Mouse (Mus musculus) myocyte (in vitro differentiated cells): ENCODE measurements around the gene Map4k3. TPM values are rescaled to one million over a fixed set of nuclear protein-coding genes. Genes with fewer than 3 reads are reported as not detected.

Source experiments
- H3K27me3 ChIP-seq: one replicate; pipeline ENCODE4 v1.6.1; 2011; ENCODE audit not compliant: control insufficient read depth, insufficient read depth, insufficient read length
- H3K36me3 ChIP-seq: one replicate; pipeline ENCODE4 v1.6.1; 2011; ENCODE audit not compliant: control insufficient read depth, insufficient read depth
- H3K4me2 ChIP-seq: one replicate; pipeline ENCODE4 v1.6.1; 2011; ENCODE audit warnings: low read depth, control low read depth
- H3K4me3 ChIP-seq: one replicate; pipeline ENCODE4 v1.5.1; 2011; ENCODE audit warnings: mild to moderate bottlenecking, control low read depth, moderate library complexity
- H3K79me2 ChIP-seq: one replicate; pipeline ENCODE4 v1.6.1; 2011; ENCODE audit not compliant: control insufficient read depth, insufficient read depth
- H3ac ChIP-seq: one replicate; pipeline ENCODE4 v1.6.1; 2011; ENCODE audit not compliant: control insufficient read depth, insufficient read length
- CEBPB ChIP-seq: IDR thresholded peaks from 2 replicates; pipeline ENCODE4 v1.6.1; 2011; ENCODE audit warnings: mild to moderate bottlenecking, moderate library complexity; ENCODE audit not compliant: poor library complexity, insufficient read depth, severe bottlenecking
- E2F4 ChIP-seq: IDR thresholded peaks from one replicate; pipeline ENCODE4 v1.6.1; 2011; ENCODE audit warnings: mild to moderate bottlenecking, control low read depth, moderate library complexity; ENCODE audit not compliant: insufficient read depth
- MAX ChIP-seq: IDR thresholded peaks from one replicate; pipeline ENCODE4 v1.6.1; 2011; ENCODE audit warnings: low read depth, mild to moderate bottlenecking, control low read depth
- MYOD1 ChIP-seq, 3 experiments: IDR thresholded peaks; one replicate each; pipeline ENCODE4 v1.6.1; 2011; ENCODE audit warnings: control low read depth in 2 of 3, low read depth in 2 of 3, mild to moderate bottlenecking in 2 of 3, moderate library complexity in 1 of 3; ENCODE audit not compliant: insufficient read length in 2 of 3, control insufficient read depth in 1 of 3
- MYOG ChIP-seq, 3 experiments: IDR thresholded peaks; one replicate each; pipeline ENCODE4 v1.6.1; 2011; ENCODE audit warnings: control low read depth in 2 of 3, low read depth in 2 of 3, mild to moderate bottlenecking in 2 of 3; ENCODE audit not compliant: insufficient read length in 2 of 3, control insufficient read depth in 1 of 3, insufficient read depth in 1 of 3
- POLR2A ChIP-seq: IDR thresholded peaks from one replicate; pipeline ENCODE4 v1.6.1; 2011; ENCODE audit warnings: low read depth, mild to moderate bottlenecking, control low read depth, moderate library complexity; ENCODE audit not compliant: insufficient read length
- POLR2AphosphoS2 ChIP-seq: IDR thresholded peaks from one replicate; pipeline ENCODE4 v1.6.1; 2011; ENCODE audit warnings: low read depth, control low read depth; ENCODE audit not compliant: insufficient read length
- REST ChIP-seq: IDR thresholded peaks from one replicate; pipeline ENCODE4 v1.6.1; 2011; ENCODE audit warnings: mild to moderate bottlenecking, control low read depth, moderate library complexity; ENCODE audit not compliant: insufficient read depth, insufficient read length
- SRF ChIP-seq: IDR thresholded peaks from one replicate; pipeline ENCODE4 v1.6.1; 2011; ENCODE audit warnings: low read depth; ENCODE audit not compliant: control insufficient read depth, insufficient read length
- TCF12 ChIP-seq: IDR thresholded peaks from one replicate; pipeline ENCODE4 v1.6.1; 2011; ENCODE audit warnings: mild to moderate bottlenecking, control low read depth; ENCODE audit not compliant: poor library complexity, insufficient read depth, severe bottlenecking
- TCF3 ChIP-seq: IDR thresholded peaks from one replicate; pipeline ENCODE4 v1.6.1; 2011; ENCODE audit warnings: low read depth, control low read depth; ENCODE audit not compliant: insufficient read length
- USF1 ChIP-seq: IDR thresholded peaks from one replicate; pipeline ENCODE4 v1.6.1; 2011; ENCODE audit warnings: low read depth, mild to moderate bottlenecking, control low read depth, moderate library complexity
- polyA plus RNA-seq: library from polyadenylated mRNA; unstranded; fragments of >200 nt; fragmentation: generic; extraction: Trizol; gene quantifications from one replicate; pipeline ENCODE4 v1.2.1, GENCODE M21; 2012; ENCODE audit warnings: missing spikeins

Map4k3 gene
- polyA plus RNA-seq, 1 experiment, result 2.8 TPM

DNA sequence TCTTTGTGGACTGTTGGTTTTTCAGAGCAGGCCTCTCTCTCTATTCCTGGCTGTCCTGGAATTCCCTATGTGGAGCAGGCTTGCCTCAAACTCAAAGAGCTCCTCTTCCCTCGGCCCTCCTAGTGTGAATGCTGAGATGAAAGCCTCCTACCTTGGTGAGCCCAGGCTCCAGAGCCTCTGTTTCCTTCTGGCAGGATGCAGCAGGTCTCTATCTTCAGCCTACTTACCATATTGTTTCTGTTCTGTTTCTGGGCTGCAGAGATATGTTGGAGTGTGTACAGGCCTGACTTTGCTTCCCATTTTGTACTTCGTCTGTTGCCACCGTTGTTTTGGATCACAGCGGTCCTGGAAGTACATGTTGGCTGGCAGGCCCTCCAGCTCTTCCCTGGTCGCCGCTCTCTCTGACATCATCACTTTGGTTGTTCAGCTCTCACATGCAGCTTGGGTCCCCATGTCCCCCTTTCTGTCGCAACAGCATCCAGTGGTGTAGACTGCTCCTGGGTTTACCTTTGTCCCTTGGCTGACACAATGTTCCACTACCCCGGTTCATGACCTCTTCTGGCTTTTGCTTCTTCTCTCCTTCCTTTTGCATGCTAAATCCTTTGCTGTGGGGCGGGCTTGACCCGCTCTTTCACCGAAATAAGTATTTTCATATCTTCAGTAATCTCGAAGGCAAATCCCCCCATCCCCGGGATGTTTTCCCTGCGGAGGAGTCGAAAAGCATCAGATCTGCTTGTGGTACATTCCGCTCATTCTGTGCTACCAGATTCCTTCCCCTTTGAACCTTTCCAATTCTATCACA is 32.3 kb upstream of the Map4k3 start:
- Histone ChIP-seq H3K36me3 (no peaks in the 10 kb centered on the region), H3ac (no peak overlapping the region), H3K27me3 (no peaks in the 10 kb centered on the region), H3K4me2 (no peak overlapping the region), H3K79me2 (no peaks in the 10 kb centered on the region), H3K4me3 (no peak overlapping the region)
- TF ChIP-seq MYOG (IDR thresholded peaks at IDR 0.05; ENCODE audit: control insufficient read depth in 1 of 3, insufficient read depth in 1 of 3, insufficient read length in 2 of 3, low read depth in 2 of 3), result no peak
- TF ChIP-seq SRF, result no peak
- TF ChIP-seq REST, result no peak
- no peak for TF ChIP-seq CEBPB

DNA sequence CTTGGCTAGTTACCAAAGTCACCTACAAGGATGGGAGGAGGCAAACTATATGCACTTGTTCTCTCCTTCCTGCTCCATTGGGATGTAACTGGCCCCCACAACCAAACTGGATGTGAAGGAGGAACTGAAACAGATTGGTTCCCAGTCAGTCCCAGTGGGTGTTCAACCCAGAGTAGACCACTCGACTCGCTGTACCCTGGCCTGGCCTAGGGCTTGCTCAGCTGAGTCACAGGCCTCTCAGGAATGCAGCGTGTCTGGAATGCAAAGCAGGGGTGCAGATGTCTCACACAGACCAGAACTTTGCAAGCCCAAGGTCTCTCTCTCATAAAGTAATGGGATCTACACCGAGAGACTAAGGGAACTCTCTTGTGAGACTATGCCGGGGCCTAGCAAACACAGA is 27.8 kb upstream of the Map4k3 start:
- TF ChIP-seq MYOG (IDR thresholded peaks at IDR 0.05; ENCODE audit: control insufficient read depth in 1 of 3, insufficient read depth in 1 of 3, insufficient read length in 2 of 3, low read depth in 2 of 3) (peak in 1 of 3 experiments; percentile 5), POLR2AphosphoS2 (no peak)
- Histone ChIP-seq H3K79me2 (no peaks in the 10 kb centered on the region), H3K36me3 (no peaks in the 10 kb centered on the region), H3K4me2 (no peak overlapping the region), H3K27me3 (no peaks in the 10 kb centered on the region), H3K4me3 (no peak overlapping the region), H3ac (no peak overlapping the region)

DNA sequence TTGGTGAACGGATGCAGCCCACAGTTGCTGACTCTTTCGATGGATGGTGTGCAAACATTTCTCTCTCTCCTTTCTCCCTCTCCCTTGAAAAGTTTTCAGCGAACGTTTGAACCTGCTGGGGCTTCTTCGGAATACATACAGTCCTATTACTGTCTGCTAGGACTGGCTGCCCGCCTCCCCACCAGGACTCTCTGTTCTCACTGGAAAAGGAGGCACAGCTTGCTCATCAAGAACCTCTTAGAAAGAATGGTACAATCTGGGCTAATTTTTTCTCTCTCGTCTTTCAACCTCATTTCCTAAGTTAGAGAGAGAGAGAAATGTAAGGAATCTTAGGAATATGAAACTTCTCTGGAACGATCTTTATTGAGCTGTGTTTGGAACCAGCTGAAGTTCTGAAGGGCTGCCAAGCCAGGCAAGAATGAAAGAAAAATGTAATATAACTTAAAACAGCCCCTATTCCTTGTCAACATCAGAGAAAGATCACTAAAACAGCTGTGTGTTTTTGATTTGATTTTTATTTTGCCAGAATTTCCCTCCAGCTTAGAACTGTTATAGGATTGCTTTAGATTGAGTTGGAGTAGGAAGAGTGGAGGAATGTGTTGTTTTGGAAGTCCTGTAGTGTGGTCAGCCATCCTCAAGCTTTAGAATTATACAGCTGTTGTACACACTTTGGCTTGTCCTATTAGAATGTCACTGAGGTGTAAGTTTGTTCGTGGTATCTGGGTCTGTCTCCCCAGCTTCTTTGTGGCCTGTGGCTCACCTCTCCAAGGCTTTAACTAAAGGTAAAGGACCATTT is 27.0 kb upstream of the Map4k3 start:
- Histone ChIP-seq H3K27me3 (no peaks in the 10 kb centered on the region), H3K36me3 (no peaks in the 10 kb centered on the region), H3ac (no peak overlapping the region), H3K4me2 (no peak overlapping the region), H3K79me2 (no peaks in the 10 kb centered on the region), H3K4me3 (no peak overlapping the region)
- TF ChIP-seq POLR2AphosphoS2 (no peak), USF1 (no peak), E2F4 (no peak), REST (no peak), TCF12 (no peak), TCF3 (no peak)

- no peak for TF ChIP-seq SRF
- no peak for TF ChIP-seq E2F4
- TF ChIP-seq POLR2AphosphoS2, result no peak
- TF ChIP-seq TCF12, result no peak
- TF ChIP-seq TCF3, result no peak
- TF ChIP-seq MAX, result no peak
- no peak for TF ChIP-seq USF1
- TF ChIP-seq MYOD1 (IDR thresholded peaks at IDR 0.05; ENCODE audit: control insufficient read depth in 1 of 3, insufficient read length in 2 of 3, low read depth in 2 of 3), result no peak
- TF ChIP-seq MYOG (IDR thresholded peaks at IDR 0.05; ENCODE audit: control insufficient read depth in 1 of 3, insufficient read depth in 1 of 3, insufficient read length in 2 of 3, low read depth in 2 of 3), result no peak
- TF ChIP-seq POLR2A, result no peak
- TF ChIP-seq REST, result no peak
- no peak for TF ChIP-seq CEBPB
- H3K27me3 ChIP-seq, result no peaks in the 10 kb centered on the region
- no peak overlapping the region for H3K4me2 ChIP-seq
These were observed 26.3 kb upstream of the Map4k3 start for GRCm38 (mm10) chr17:80754589-80754988.

GRCm38 (mm10) chr17:80752466-80752865 is 24.2 kb upstream of the Map4k3 start:
- H3K79me2 ChIP-seq, result no peaks in the 10 kb centered on the region
- TF ChIP-seq POLR2AphosphoS2 (no peak), MYOD1 (IDR thresholded peaks at IDR 0.05; ENCODE audit: control insufficient read depth in 1 of 3, insufficient read length in 2 of 3, low read depth in 2 of 3) (peak in 2 of 3 experiments; percentile 45 to 49)
- H3ac ChIP-seq, result no peak overlapping the region
- H3K4me2 ChIP-seq, result no peak overlapping the region
- H3K4me3 ChIP-seq, result no peak overlapping the region
- no peaks in the 10 kb centered on the region for H3K36me3 ChIP-seq
- no peaks in the 10 kb centered on the region for H3K27me3 ChIP-seq

More at GRCm38 (mm10) chr17:80754589-80754988, 26.3 kb upstream of the Map4k3 start:
- Histone ChIP-seq H3K79me2 (no peaks in the 10 kb centered on the region), H3K36me3 (no peaks in the 10 kb centered on the region), H3K4me3 (no peak overlapping the region), H3ac (no peak overlapping the region)
